Mouse (Mus musculus) thymus, adult 2 months (tissue): Measurements from ENCODE around the gene Ddx19a. TPM values are rescaled to one million over a fixed set of nuclear protein-coding genes. Genes with fewer than 3 reads are reported as not detected.

Experiments
- DNase-seq: peaks from one replicate; pipeline ENCODE4 v3.0.0; 2021
- H3K27ac ChIP-seq: fragments of 200-500 bp; 2 replicates; pipeline ENCODE4 v1.5.1; 2012; ENCODE audit warnings: low read length, control low read depth; ENCODE audit not compliant: control insufficient read depth, insufficient read depth
- H3K27me3 ChIP-seq: fragments of 200-500 bp; 2 replicates; pipeline ENCODE4 v1.6.1; 2012; ENCODE audit warnings: mild to moderate bottlenecking, low read length, moderate library complexity, mixed read lengths; ENCODE audit not compliant: control insufficient read depth, insufficient read depth
- H3K36me3 ChIP-seq: fragments of 200-500 bp; 2 replicates; pipeline ENCODE4 v1.6.1; 2012; ENCODE audit warnings: mild to moderate bottlenecking, low read length, moderate library complexity; ENCODE audit not compliant: control insufficient read depth, insufficient read depth
- H3K4me1 ChIP-seq: fragments of 200-500 bp; replicated peaks from 2 replicates; pipeline ENCODE4 v1.6.1; 2012; ENCODE audit warnings: low read length; ENCODE audit not compliant: control insufficient read depth, insufficient read depth
- H3K4me3 ChIP-seq: fragments of 200-500 bp; 2 replicates; pipeline ENCODE4 v1.5.1; 2012; ENCODE audit warnings: mild to moderate bottlenecking, low read length, control low read depth, moderate library complexity; ENCODE audit not compliant: control insufficient read depth, insufficient read depth
- CTCF ChIP-seq: fragments of 200-500 bp; IDR thresholded peaks from 2 replicates; pipeline ENCODE4 v1.5.1; 2012; ENCODE audit warnings: mild to moderate bottlenecking, control low read depth, low read length, moderate library complexity, borderline replicate concordance; ENCODE audit not compliant: control insufficient read depth, poor library complexity, insufficient read depth; ENCODE audit errors: extremely low read depth
- POLR2A ChIP-seq: fragments of 200-500 bp; IDR thresholded peaks from 2 replicates; pipeline ENCODE4 v1.6.1; 2012; ENCODE audit warnings: mild to moderate bottlenecking, low read length, control low read depth, moderate library complexity; ENCODE audit not compliant: control insufficient read depth, poor library complexity, insufficient read depth; ENCODE audit errors: extremely low read depth
- WGBS: fragments of 180-500 bp; shearing (Covaris S2); methylation state at CpG from one replicate; pipeline ENCODE4 v1.1.7; 2018; 5-methylcytosine and 5-hydroxymethylcytosine counted together
- polyA plus RNA-seq: library from polyadenylated mRNA; depleted of rRNA; stranded (reverse); fragments of >200 nt; gene quantifications from 2 replicates; pipeline ENCODE4 v1.2.3, GENCODE M21; 2012; rRNA removed

Ddx19a gene
- polyA plus RNA-seq, 1 experiment, result 48.4 TPM

DNA sequence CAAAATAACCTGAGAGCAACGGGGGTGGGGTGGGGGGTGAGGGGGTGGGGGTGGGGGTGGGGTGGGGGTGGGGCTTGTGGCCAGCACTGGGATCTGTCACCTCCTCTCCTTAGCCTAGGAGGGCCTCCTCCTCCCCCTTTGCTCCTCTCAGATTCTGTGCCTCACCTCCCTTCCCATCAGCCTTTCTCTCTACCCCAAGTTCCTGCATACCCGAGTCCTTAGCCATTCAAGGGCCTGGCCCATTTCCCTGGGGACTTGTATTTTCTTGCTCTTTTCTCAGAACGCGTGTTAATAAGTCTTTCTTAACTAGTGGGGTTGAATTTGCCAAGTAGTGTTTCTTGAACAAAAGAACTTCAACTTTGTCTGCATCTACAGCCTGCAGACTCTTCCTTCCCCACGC, 70.9 kb downstream of the Ddx19a start:
- Histone ChIP-seq H3K4me3 (no peak overlapping the region), H3K4me1 (peaks cover 18% of the 10 kb centered on the region), H3K36me3 (no peaks in the 10 kb centered on the region), H3K27me3 (no peaks in the 10 kb centered on the region), H3K27ac (no peak overlapping the region)
- no peak for DNase-seq
- TF ChIP-seq CTCF (no peak), POLR2A (no peak)
- 50% methylated on average over 5 of the region's 5 CpGs for WGBS

DNA sequence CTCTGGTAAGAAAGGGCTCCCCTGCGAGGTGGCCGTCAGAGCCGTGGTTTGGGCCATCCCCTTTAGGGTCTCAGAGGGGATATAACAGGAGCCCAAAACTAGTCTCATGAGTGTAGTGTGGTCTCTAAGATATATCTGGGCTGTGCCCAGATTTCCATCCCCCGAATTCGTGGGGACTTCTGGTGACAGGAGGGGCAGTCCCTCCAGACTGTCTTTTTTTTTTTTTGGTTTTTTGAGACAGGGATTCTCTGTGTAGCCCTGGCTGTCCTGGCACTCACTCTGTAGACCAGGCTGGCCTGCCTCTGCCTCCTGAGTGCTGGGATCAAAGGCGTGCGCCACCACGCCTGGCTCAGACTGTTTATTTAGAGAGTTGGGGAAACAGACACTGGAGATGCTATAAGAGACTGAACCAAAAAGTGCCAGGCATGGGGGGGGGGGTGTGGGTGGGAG, 71.9 kb downstream of the Ddx19a start:
- Histone ChIP-seq H3K36me3 (no peaks in the 10 kb centered on the region), H3K27ac (no peak overlapping the region), H3K27me3 (no peaks in the 10 kb centered on the region), H3K4me3 (no peak overlapping the region), H3K4me1 (peaks cover 17% of the 10 kb centered on the region)
- no peak for DNase-seq
- TF ChIP-seq POLR2A (no peak), CTCF (no peak)
- WGBS, result 68% methylated on average over 8 of the region's 8 CpGs

Other genes with a start within 250 kb of the Ddx19a start
- 23.2 and 29.3 TPM in 2 replicates for gene Il34, start 191.9 kb downstream of the Ddx19a start, polyA plus RNA-seq
- gene Cog4, start 151.2 kb downstream of the Ddx19a start, polyA plus RNA-seq, result 34.0 and 38.3 TPM in 2 replicates
- 78.5 and 82.0 TPM in 2 replicates for gene Sf3b3, start 151.0 kb downstream of the Ddx19a start, polyA plus RNA-seq
- gene Fuk, start 95.3 kb downstream of the Ddx19a start, polyA plus RNA-seq, result 22.1 and 22.4 TPM in 2 replicates
- gene St3gal2, start 77.9 kb downstream of the Ddx19a start, polyA plus RNA-seq, result 21.7 and 22.1 TPM in 2 replicates
- 7.1 and 7.4 TPM in 2 replicates for gene Ddx19b, start 34.0 kb upstream of the Ddx19a start, polyA plus RNA-seq
- 27.4 and 29.5 TPM in 2 replicates for gene Aars, start 35.3 kb upstream of the Ddx19a start, polyA plus RNA-seq
- 38.7 and 68.8 TPM in 2 replicates for gene Exosc6, start 58.5 kb upstream of the Ddx19a start, polyA plus RNA-seq
- gene Clec18a, start 94.6 kb upstream of the Ddx19a start, polyA plus RNA-seq, result 0.04 and 0.11 TPM in 2 replicates
- gene Pdpr, start 96.8 kb upstream of the Ddx19a start, polyA plus RNA-seq, result 19.8 and 24.3 TPM in 2 replicates